Mouse (Mus musculus) thymus, adult 2 months (tissue): ENCODE measurements at regions not wholly inside any gene's neighbourhood (a gene's known extent, or its start where the extent isn't known, plus 50 kb on each side); places are given as distances from the start of the nearest gene placed in this dataset.

ENCODE experiments used
- CTCF ChIP-seq: fragments of 200-500 bp; IDR thresholded peaks from 2 replicates; pipeline ENCODE4 v1.5.1; 2012; ENCODE audit warnings: mild to moderate bottlenecking, control low read depth, low read length, moderate library complexity, borderline replicate concordance; ENCODE audit not compliant: control insufficient read depth, poor library complexity, insufficient read depth; ENCODE audit errors: extremely low read depth
- POLR2A ChIP-seq: fragments of 200-500 bp; IDR thresholded peaks from 2 replicates; pipeline ENCODE4 v1.6.1; 2012; ENCODE audit warnings: mild to moderate bottlenecking, low read length, control low read depth, moderate library complexity; ENCODE audit not compliant: control insufficient read depth, poor library complexity, insufficient read depth; ENCODE audit errors: extremely low read depth

GRCm38 (mm10) chr11:24731431-24731830, 653.6 kb downstream of the Bcl11a start:
- TF ChIP-seq CTCF = no peak
- no peak for TF ChIP-seq POLR2A
